Mouse (Mus musculus) left cerebral cortex, postnatal 10 days (tissue): ENCODE measurements at regions not wholly inside any gene's neighbourhood (a gene's known extent, or its start where the extent isn't known, plus 50 kb on each side); places are given as distances from the start of the nearest gene placed in this dataset.
A peak's percentile ranks its signal among the peaks of the same experiment; 100 is the strongest.

ENCODE experiments used
- DNase-seq, 2 experiments: peaks; one replicate each; pipeline ENCODE4 v3.0.0; 2021 to 2022; ENCODE audit warnings: low spot score in 2 of 2, mixed read lengths in 1 of 2; ENCODE audit errors: extremely low spot score in 1 of 2
- intact Hi-C: fragments of 180-260 bp; cut with DNase I; formaldehyde crosslinking; loops from one replicate; pipeline ENCODE4 v1.15.1; 2025

DNA sequence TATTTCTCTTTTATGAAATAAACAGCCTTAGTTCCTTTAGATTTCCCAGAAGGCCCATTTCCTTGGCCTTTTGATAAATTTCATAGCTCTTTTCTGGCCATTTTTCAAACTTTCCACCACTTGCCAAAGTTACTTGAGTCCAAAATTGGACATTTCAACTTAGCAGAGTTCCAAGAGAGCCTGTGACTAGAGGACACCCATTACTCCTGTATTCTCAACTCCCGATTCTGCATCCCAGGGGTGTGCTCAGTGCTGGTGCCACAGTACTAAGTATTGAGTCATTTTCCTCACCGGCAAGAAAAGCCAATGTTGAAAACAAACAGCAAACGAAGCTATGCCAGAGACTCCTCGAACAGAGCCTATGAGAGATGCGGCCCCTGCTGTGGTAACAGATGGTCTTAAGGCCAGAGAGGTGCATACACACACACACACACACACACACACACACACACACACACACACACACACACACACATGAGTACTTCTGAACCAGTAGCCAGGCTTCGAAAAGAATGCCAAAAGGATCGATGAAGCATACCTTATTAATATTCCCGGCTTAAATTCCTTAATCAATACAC is 126.5 kb downstream of the Tmx1 start:
- intact Hi-C loops: no loop called here
- DNase-seq: no peak

DNA sequence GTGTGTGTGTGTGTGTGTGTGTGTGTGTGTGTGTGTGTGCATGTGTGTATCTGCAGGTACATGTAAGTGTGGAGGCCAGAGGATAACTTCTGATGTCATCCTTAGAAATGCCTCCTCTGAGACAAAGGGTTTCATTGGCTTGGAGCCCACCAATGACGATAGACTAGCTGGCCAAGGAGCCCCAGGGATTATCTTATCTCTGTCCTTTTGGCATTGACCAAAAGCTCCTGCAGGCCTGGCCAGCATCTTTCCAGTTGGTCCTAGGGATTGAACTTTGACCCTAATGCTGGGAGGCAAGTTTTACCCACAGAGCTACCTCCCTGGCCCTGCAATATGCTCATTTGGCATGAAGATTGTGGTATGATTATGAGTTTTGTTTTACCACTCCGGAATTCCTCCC is 133.3 kb downstream of the Tmx1 start:
- intact Hi-C loops: no loop called here
- no peak for DNase-seq

DNA sequence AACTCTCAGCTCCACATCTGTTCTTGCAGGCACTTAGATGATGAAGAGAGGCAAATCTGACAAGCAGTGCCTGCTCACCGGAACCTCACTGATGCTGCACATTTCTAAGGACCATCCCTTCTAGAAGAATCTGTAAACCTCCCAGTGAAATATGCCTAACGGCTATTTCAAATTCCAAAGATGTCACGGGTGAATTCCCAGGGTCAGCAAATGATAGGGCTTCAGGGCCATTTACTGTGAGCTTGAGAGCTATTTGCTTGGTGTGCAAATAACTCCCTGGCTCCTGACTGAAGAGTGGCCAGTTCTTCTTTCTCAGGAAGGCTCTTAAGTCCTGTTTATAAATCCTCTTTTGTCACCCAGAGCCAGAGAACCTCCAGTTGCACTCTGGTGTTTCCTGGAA is 135.3 kb downstream of the Tmx1 start:
- no peak for DNase-seq
- intact Hi-C loops: no loop called here

DNA sequence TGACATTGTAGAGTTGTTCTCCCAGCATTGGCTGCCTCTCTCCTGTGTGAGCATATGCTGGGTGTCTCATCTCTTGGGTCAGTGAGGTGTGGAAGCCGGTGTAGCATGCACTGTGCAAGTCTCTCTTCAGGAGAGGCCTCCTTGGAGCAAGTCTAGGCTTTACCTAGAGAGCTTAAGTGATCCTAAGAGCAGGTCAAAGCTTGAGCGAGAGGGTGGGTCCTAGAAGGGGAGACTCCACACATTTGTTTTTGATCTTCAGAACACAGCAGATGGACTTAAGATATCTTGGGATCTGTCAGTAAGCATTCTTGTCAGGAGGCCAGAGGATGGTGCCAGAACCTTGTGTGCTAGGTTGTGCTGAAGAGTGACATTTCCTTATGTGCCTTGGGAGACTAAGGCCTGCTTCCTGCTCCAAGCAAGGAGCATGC is 136.4 kb downstream of the Tmx1 start:
- peak in 1 of 2 experiments; percentile 51 for DNase-seq
- intact Hi-C loops: no loop called here

DNA sequence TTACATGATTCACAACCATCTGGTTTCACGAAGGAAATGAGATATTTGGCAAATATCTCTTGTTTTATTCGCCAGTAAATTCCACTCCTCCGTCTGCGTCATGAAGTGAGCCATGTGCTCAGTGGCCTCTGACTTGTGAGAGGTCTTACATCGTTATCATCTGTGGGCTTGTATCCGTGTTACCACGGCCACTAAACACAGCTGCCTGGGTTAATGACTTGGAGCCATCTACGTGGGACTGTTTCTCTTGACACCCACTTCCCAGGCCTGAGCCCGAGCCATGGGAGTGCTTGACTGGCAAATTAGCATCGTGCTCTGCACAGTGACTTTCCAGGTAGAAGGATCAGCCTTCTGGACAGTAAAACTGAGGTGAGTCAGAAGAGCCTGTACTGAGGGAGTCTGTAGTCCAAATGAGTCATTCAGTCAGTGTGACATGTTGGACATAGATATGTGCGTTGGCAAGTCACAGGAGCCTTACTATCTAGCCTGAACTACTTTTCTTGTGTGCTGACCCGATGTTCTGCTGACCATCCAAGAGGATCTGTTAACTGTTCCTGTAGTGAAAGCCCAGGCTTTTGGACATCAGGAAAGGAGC is 137.7 kb downstream of the Tmx1 start:
- no peak for DNase-seq

DNA sequence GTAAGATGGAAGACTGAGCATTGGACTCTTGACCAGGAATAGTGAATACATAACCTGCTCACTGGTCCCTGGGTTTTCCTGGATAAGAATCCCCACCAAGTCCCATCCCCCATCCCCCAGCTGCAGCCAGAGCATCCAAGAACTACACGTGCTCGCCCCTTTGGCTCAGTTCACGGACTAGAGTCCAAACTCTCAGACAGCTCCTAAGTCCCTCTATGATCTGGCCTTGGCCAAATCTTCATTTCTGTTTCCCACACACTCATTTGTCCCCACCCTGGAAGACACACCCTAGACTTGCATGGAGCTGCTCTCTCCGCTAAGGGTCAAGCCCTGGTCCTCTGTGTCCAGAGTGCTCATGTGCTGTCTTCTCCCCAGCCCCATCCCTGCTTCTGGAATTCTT is 139.9 kb downstream of the Tmx1 start:
- DNase-seq: no peak
- intact Hi-C loops: no loop called here

More for the DNA sequence above, 137.7 kb downstream of the Tmx1 start:
- intact Hi-C loops: no loop called here

DNA sequence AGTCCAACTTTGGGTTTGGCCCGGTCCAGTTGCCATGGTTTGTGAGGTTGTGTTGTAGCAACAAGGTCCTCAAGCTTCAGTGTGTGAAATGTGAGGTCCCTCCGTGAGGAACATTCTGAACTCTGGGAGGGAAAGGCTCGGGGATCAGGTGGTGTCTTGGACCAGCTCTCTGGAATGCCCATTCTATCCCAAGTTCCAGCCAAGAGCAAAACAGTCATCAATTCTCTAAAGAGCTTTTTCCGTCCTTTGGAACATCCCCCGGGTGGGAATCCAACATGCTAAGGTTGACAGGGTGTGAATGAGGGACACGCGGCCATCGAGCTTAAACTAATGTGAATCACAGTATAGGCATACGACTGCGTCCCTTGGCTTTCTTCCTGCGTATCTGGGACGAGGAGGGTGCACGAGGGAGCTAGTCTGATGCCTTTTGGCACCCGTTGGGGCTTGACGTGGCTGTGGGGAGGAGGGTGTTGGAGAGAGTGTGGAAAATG is 145.4 kb downstream of the Tmx1 start:
- intact Hi-C loops: no loop called here
- no peak for DNase-seq

DNA sequence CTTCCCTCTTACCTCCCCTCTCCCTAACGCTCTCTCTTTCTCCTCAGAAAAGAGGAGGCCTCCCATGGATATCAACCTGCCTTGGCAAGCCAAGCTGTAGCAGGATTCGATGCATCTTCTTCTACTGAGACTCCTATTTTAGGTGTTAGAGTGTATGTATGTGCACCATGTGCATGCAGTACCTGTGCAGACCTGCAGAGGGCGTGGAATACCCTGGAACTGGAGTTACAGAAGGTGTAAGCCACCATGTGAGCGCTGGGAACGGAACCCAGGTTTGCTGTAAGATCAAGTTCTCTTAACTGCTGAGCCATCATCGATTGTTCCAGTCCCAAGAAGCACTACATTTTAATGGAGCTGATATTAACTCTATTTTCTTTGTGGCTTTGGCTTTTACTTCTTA is 146.8 kb downstream of the Tmx1 start:
- intact Hi-C loops: no loop called here
- no peak for DNase-seq

DNA sequence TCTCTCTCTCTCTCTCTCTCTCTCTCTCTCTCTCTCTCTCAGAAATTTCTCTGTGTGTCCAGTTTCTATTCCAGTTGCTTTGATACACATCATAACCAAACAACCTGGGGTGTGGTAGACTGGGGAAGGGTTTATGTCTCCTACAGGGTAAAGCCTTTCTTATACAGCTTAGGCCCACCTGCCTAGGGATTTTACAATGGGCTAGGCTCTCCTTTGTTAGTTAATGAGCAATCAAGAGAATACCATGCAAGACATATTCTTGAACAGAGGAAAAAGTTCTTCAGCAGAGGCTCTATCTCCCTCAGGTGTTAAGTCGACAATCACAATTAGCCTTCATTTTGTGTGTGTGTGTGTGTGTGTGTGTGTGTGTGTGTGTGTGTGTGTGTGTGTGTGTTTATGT is 151.0 kb downstream of the Tmx1 start:
- intact Hi-C loops: no loop called here
- DNase-seq: no peak

DNA sequence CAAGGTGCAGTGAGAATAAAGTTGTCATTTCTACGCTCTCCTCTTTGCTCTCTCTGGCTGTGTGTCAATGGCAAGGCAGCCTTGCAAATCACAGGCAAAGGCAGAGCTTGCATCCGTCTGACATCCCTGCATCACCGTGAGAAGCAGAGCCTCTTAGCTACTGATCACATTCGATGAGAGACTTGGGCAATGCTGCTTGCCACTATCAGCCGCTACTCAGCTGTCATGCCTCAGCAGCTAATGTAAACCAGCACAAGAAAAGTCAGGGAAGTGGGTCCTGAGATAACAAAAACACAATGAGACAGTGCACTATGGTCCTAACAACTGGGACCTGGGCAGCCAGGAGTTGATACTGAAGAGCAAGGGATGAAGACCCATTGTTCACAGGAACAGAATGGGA is 155.8 kb downstream of the Tmx1 start:
- intact Hi-C loops: no loop called here
- no peak for DNase-seq

DNA sequence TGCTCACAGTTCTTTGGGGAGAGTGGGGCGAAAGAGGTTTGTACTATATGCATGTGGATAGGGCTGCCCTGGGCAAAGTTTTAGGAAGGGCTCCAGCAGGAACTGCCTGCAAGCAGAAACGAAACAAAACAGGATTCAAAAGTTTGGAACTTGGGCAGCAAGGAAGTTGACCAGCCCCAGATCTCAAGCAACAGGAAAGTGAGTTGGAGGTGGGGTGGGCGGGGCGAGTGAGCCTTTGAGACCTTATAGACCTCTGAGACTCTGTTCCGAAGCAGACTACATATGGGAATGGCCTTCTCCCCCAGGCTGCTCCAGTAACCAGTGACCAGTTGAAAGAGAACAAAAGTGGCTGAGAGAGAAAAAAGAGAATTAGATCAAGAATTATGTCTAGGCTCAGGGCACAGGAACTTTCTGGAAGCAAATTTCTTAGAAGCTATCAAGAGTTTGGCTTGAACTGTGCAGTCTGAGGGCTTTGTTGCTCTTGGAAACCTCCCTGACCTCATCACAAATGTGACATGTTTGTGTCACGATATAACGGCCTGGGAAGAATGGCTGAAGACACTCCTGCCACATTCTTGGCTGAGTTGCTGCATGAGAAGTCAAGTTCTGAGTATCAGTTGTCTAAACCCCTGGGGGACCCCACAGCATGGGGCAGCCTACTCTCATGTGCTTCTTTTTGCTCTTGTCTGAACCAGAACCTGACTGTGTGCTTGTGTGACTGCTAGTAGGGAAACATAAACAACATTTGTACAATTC is 156.4 kb downstream of the Tmx1 start:
- intact Hi-C loops: no loop called here
- DNase-seq: no peak

DNA sequence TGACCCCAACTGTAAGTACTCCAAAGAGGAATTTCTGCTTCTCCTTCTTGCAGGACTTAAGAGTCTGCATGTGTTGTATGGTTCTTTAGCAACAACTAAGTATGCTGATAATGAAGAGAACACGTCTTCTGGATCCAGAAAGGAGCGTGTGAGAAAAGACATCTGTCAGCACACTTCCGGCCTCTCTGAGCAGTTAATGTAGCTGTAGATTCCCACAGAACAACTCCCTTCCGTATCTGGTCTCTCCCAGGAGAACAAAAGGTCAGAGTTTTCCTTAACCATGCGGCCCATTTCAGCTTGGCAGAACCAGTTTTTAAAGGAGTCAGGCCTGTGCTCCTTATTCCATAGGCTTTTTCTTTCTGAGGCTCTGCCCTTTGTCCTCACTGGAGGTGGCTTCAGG is 159.0 kb downstream of the Tmx1 start:
- intact Hi-C loops: no loop called here
- DNase-seq: no peak

DNA sequence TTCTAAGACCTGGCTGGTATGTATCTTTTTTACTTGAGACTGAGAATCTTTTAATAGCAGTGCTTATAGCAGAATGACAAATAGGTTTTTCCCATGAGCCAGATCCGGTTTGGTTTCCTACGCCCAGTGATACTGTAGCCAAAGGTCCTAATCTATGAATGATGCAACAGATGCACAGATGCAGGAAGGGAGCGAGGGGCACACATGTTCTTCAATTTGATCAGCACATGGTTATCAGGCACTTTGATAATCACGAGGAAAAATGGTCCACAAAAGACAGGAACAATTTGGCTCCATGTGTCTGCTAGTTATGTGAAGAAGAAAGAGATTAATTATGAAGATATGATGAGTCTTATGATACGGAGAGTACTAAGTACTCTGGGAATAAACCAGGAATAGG is 160.3 kb downstream of the Tmx1 start:
- no peak for DNase-seq
- intact Hi-C loops: no loop called here

DNA sequence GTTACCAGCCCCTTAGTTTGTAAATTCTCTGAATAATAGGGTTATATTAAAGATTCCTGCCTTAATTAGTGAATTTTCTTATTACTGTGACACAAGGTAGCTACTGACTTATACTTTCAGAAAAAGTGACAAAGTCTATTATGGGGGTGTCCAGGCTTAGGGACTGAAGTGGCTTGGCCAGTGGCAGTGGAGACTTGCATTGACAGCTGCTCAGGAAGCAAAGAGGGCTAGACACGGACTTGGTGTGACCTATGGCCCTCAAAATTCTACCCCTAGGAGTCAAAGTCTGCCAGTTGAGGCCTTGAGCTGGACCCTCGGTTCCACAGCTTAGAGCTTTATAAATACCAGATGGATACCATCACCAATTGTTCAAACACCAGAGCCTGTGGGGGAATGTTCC is 161.2 kb downstream of the Tmx1 start:
- no peak for DNase-seq
- intact Hi-C loops: no loop called here

DNA sequence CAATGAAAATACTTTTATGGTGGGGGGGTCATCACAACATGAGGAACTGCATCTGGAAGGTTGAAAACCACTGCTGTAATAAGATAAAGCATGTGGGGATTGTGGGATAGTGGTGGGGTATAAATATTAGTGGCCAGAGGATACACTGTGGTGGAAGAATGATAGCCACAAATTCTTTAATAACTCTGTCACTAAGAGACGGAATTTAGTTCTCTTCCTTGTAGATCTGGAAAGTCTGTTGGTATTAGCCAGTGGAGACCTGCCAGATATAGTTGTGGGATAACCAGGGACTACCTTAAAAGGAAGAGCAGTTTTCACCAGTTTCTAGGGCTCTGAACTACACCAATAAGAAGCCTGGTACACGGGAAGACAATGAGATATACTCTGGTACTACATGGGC is 161.8 kb downstream of the Tmx1 start:
- intact Hi-C loops: no loop called here
- no peak for DNase-seq

DNA sequence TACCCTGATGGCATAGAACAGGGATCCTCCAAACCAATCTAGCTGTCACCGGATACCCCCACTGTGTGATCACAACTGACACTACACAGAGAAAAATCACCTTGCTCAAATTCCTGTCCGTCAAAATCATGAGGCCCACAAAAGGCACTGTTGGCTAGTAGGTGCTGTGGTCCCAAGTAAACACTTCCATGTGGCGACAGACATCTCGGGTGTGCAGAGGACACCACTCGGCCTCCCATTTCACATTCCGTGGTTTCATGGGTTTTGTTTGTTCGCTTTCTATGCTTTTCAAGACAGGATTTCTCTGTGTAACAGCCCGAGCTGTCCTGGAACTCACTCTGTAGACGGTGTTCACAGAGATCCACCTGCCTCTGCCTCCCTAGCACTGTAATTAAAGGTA is 162.2 kb downstream of the Tmx1 start:
- DNase-seq: no peak
- intact Hi-C loops: no loop called here

DNA sequence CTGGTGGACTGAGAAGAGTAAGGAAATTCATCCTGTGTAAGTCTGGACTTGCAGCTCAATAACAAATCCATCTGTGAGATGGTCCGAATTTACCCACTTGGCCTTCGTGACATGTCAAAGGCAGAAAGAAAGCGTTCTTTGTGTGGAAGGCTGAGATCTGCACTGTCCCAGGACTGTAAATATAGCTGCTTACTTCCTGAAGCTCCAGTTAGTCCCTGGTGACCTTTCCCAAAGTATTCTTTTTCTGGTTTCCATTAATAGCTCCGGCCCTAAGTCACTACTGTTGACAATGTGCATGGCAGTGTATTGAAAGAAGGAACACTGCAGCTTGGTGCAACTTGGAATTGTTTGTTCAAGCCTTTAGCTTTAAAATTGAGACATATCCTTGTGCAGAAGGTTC is 163.2 kb downstream of the Tmx1 start:
- no peak for DNase-seq
- intact Hi-C loops: no loop called here

DNA sequence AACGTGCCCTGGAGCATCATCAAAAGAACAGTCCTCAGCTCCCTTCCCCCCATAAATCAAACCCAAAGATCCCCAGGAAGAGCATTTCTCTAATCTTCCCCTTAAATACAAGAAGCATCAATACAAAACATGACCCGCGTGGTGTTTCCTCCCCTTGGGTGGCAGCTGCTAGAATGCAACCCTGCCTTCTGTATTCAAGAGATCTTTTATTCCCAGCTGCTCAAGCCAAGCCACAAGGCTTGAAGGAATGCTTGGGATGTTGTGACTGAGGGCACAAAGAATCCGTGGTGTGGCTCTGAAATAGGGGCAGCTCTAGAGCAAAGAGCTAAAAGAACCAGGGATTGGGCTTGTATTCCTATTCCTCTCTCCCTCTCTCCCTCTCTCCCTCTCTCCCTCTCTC is 163.6 kb downstream of the Tmx1 start:
- DNase-seq: no peak
- intact Hi-C loops: no loop called here

DNA sequence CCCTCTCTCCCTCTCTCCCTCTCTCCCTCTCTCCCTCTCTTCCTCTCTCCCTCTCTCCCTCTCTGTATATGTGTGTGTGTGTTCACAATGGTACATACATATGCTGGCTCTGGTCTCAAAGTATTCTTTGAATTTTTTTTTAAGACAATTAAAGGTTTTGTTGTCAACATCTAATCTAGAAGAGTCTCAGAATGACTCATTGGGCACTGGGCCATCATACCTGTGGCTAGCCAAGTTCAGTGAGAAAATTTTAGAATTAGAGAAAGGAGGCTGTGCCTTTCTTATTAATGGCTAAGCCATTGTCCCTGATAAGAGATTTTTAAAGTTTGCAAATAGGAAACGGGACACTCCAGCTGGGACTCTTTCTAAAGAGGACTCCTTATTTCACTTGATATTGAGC is 164.1 kb downstream of the Tmx1 start:
- intact Hi-C loops: no loop called here

DNA sequence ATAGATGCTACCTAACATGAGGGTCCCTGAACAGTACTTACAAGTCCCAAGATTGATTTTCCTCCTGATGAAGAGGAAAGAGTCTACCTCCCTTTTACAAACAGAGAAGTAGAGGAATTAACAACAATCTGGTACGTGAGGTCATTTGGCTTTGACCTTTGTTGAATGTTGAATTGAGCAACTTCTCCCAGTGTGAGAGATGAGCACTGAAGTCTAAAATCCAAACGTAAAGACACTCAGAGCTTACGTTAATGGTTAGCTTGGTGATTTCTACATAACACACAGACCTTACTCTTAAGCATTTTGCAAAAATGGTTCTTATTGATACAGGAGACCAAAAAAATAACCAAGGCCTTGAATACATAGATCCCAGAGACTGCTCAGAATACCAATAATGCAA is 165.1 kb downstream of the Tmx1 start:
- intact Hi-C loops: no loop called here
- no peak for DNase-seq

More for the DNA sequence above, 164.1 kb downstream of the Tmx1 start:
- DNase-seq: no peak
